Mouse (Mus musculus): ENCODE results near the gene Kcnj10. TPM values are rescaled to one million over a fixed set of nuclear protein-coding genes. Genes with fewer than 3 reads are reported as not detected.

Kcnj10 gene
- 0.64 and 0.85 TPM in 2 replicates for polyA plus RNA-seq (2016; fragmentation: Nextera tagmentation; extraction: Ambion mirVana)

DNA sequence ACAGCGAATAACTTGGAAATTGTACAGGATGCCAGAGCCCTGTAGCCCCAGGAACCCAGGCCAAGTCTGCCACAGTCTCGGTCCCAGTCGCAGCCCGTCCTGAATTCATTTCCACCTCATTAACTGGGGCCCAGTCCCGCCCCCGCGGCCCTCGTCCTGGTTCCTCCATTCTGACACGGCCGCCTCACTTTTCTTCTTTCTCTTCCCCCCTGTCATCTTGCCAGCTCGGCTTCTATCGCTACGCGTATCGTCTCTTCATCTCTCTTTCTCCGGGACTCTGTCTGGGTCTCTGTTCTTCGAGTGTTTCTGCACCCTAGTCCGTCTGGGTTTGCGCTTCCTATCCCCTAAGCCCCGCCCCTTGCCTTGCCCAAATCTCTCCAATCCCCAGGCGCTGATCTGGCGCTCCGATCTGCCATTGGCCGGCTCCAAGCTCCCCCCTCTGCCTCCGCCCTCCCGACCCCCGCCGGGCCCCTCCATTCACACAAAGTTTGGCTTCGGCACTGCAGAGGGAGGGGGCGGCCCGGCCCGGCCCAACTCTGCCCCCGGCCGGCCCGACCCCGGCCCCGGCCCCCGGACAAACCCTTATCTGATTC lies at the start of gene Kcnj10:
Gene Kcnj10 (plus strand): TSS at position 482 of the 593 bp plus-strand sequence.
- Histone ChIP-seq H3K4me1 (peaks cover 25% of the 10 kb centered on the region), H3K4me3 (peak within 1 kb of the TSS; percentile 55), H3K9me3 (no peaks in the 10 kb centered on the region), H3K9ac (replicated peaks) (peak within 1 kb of the TSS; percentile 50), H3K4me2 (replicated peaks) (peak within 1 kb of the TSS; percentile 72), H3K27ac (replicated peaks) (peak within 1 kb of the TSS; percentile 58), H3K36me3 (no peaks in the 10 kb centered on the region), H3K27me3 (peaks cover 30% of the 10 kb centered on the region)
- peak; percentile 97 for ATAC-seq (ENCODE audit: low FRiP score, low read depth)
- 1% methylated on average over 37 of the region's 38 CpGs for WGBS

DNA sequence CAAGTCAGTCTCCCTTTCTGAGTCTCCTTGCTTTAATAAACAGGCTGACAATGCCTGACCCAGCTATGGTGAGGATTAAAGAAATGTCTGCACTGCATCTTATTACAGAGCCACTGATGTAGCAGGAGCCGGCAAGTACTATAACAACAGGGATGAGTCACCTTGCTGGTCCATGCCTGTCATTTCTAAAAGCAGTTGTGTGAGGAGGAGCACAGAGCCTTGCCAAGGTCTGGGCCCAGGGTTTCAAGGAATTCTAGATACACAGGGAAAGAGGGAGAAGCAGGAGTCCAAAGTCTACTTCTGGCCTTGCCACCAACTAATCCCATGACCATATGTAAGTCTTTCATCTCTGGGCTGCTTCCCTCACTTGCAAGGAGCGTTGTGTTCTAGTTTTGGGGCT lies 48.1 kb upstream of the Kcnj10 start:
- H3K4me1 ChIP-seq: peaks cover 30% of the 10 kb centered on the region
- no peak for ATAC-seq (ENCODE audit: low FRiP score, low read depth)
- no peak overlapping the region for H3K4me2 ChIP-seq (replicated peaks)
- H3K9me3 ChIP-seq: no peaks in the 10 kb centered on the region
- no peak overlapping the region for H3K4me3 ChIP-seq
- 91% methylated on average over 2 of the region's 2 CpGs for WGBS
- H3K36me3 ChIP-seq: no peaks in the 10 kb centered on the region
- H3K27ac ChIP-seq (replicated peaks): no peak overlapping the region
- no peak overlapping the region for H3K9ac ChIP-seq (replicated peaks)
- H3K27me3 ChIP-seq: peaks cover 13% of the 10 kb centered on the region; the same call in 1 of the 2 replicates

DNA sequence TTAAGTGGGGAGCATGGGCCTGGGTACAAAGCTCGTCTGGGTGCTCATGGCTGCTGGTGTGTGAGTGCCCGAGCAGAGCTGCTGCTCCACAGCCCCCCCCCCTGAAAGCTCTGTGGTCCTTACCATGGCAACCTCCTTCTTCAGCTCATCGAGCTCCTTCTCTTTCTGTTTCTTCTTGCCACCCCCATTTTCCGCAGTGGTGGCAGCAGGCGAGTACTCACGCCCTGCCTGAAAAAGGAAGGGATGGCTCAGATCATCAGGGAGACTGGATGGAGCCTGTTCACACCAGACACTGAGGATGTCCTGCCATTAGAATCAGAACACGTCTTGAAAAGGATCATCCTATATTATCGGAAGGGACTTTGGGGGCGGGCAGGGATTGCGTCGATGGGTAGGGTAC lies 47.6 kb upstream of the Kcnj10 start:
- H3K4me2 ChIP-seq (replicated peaks): no peak overlapping the region
- no peaks in the 10 kb centered on the region for H3K9me3 ChIP-seq
- no peak overlapping the region for H3K27ac ChIP-seq (replicated peaks)
- H3K9ac ChIP-seq (replicated peaks): no peak overlapping the region
- peaks cover 35% of the 10 kb centered on the region for H3K4me1 ChIP-seq
- H3K27me3 ChIP-seq: peaks cover 13% of the 10 kb centered on the region; the same call in 1 of the 2 replicates
- no peak for ATAC-seq (ENCODE audit: low FRiP score, low read depth)
- H3K36me3 ChIP-seq: no peaks in the 10 kb centered on the region
- WGBS: 95% methylated on average over 11 of the region's 11 CpGs
- H3K4me3 ChIP-seq: no peak overlapping the region

DNA sequence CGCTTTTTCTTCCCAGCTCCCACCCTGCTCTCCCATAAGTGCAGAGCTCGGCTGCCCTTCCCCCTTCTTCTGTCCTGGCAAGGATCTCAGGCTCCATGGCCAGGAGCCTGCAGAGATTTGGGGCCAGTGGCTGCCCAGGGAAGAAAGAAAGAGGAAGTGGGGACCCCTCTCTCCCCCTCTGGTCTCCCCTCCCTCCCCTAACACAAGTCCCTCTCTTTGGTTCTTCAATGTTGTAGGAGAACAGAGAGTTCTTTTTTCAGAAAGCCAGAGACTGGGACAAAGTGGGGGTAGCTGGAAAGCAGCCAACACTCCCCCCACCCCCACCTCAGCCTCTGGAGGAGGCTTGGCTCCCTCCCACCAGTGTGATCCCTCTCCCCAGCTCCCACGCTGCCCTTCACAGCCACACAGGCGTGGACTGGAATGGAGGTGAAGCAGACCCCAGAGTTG lies 45.2 kb upstream of the Kcnj10 start:
- Histone ChIP-seq H3K9me3 (no peaks in the 10 kb centered on the region), H3K4me1 (peaks cover 35% of the 10 kb centered on the region), H3K36me3 (no peaks in the 10 kb centered on the region), H3K4me2 (replicated peaks) (no peak overlapping the region), H3K4me3 (no peak overlapping the region), H3K27me3 (peaks cover 33% of the 10 kb centered on the region), H3K27ac (replicated peaks) (0 out of 2 replicates have a peak overlapping the region, but pooled peaks have one; percentile 4), H3K9ac (replicated peaks) (no peak overlapping the region; the same call in 1 of the 2 replicates)
- WGBS: 54% methylated on average over 4 of the region's 4 CpGs
- peak; percentile 55 for ATAC-seq (ENCODE audit: low FRiP score, low read depth)

DNA sequence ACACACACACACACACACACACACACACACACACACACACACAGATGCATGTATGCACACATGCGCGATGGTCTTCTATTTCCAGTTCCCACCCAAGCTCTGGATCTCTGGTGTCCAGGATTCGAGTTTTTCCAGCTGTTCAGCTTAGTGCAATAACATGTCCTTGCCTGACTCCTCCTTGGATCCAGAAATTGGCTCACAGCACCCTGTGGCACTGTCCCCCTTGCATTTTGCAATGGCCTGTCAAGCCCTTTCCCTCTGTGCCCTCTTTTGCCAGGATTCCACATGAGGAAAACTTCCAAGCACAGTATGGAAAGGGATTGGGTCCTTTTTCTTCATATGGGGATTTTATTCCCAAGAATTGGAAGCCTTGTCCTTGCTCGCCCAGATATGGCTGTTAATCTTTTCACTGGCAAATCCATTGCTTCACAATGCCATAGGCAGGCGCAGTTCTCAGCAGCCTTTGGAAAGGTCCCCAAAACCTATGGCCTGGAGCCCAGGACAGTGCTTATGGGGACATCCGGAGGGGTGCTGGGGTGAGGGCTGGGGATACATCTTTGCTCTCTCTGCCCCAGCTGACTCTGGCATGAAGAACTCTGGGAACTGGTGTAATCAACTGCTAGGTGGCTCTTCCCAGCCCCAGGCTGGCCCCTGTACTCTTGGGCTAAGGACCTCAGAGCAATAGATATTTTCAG lies 44.0 kb upstream of the Kcnj10 start:
- Histone ChIP-seq H3K27ac (replicated peaks) (no peak overlapping the region; the same call in 1 of the 2 replicates), H3K4me1 (peaks cover 45% of the 10 kb centered on the region), H3K9me3 (no peaks in the 10 kb centered on the region), H3K9ac (replicated peaks) (0 out of 2 replicates have a peak overlapping the region, but pooled peaks have one; percentile 2), H3K4me2 (replicated peaks) (peak overlapping the region; percentile 34; the same call in 1 of the 2 replicates), H3K4me3 (no peak overlapping the region), H3K36me3 (no peaks in the 10 kb centered on the region), H3K27me3 (peaks cover 39% of the 10 kb centered on the region)
- WGBS: 81% methylated on average over 6 of the region's 6 CpGs
- no peak for ATAC-seq (ENCODE audit: low FRiP score, low read depth)

DNA sequence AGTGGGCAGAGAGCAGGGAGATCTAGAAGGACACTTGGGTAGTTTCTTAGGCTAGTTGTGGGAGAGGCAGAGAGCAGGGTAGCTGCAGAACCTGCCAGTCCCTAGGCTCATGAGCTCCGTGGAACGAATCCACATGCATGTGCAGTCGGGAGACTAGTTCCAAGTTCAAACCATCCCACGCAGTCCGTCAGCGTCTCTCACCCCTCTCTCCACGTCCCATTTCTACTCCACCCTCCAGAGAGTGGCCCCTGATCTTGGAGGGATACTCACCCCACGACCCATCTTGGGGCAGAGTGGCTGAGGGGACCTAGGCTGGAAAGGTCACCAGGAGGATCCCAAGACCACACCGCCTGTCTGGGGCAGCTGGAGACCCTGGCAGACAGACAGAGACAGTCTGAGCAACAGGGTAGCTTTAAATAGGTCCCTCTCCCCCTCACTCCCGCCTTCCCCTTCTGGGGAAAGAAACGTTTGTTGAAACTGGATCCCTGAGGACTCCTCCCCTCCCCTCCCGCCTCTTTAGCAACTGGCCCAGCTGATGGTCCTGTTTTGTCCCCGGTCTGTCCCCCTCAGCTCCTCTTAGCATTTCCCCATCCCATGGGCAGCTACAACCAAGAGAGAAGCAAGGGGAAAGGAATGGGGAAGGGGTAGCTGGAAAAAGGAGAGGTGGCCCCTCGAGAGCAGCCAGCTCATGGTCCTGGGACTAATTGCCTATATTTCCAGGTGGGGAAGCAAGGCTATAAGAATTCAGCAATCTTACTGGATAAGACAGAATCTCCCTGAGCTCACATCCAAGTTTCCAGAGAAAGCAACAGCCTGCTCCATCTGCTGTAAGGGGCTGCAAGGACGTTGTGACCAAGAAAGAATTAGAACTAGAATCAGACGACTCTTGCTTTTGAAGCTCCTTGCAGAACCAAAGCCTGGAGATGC lies 43.1 kb upstream of the Kcnj10 start, which contains the start of gene Atp1a2:
Gene Atp1a2 (minus strand): TSS at position 454 of the 927 bp plus-strand sequence.
- Histone ChIP-seq H3K9ac (replicated peaks) (0 out of 2 replicates have a peak within 1 kb of the TSS, but pooled peaks have one; percentile 2), H3K4me1 (peaks cover 51% of the 10 kb centered on the region), H3K36me3 (no peaks in the 10 kb centered on the region), H3K27ac (replicated peaks) (0 out of 2 replicates have a peak within 1 kb of the TSS, but pooled peaks have one; percentile 26), H3K27me3 (peaks cover 39% of the 10 kb centered on the region), H3K9me3 (no peaks in the 10 kb centered on the region), H3K4me2 (replicated peaks) (peak within 1 kb of the TSS; percentile 34), H3K4me3 (no peak within 1 kb of the TSS)
- ATAC-seq (ENCODE audit: low FRiP score, low read depth): peak; percentile 28; the same call in 1 of the 2 replicates
- 13% methylated on average over 16 of the region's 16 CpGs for WGBS

DNA sequence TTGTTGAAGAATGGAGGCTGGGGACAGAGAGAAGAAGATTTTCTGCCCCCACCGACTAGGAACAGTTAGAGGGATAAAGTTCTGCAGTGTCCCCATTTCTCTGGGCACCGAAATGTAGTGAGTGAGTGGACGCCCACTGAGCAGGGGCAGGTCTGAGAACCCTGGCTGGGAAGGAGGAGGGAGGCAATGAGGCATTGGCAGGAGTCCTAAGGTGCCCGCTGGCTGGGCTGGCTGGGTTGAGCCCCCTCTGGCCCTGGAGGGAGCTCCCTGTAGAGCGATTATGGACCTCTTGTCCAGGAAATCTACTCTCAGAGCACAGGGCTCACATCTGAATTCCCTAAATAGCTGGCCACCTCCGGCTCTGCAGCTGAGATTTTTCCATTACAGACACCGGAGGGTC lies 41.5 kb upstream of the Kcnj10 start:
- Histone ChIP-seq H3K27ac (replicated peaks) (no peak overlapping the region), H3K27me3 (peaks cover 39% of the 10 kb centered on the region), H3K9me3 (no peaks in the 10 kb centered on the region), H3K4me3 (no peak overlapping the region), H3K9ac (replicated peaks) (no peak overlapping the region), H3K4me1 (peaks cover 55% of the 10 kb centered on the region), H3K4me2 (replicated peaks) (no peak overlapping the region), H3K36me3 (no peaks in the 10 kb centered on the region)
- ATAC-seq (ENCODE audit: low FRiP score, low read depth): no peak
- WGBS: 48% methylated on average over 7 of the region's 7 CpGs

DNA sequence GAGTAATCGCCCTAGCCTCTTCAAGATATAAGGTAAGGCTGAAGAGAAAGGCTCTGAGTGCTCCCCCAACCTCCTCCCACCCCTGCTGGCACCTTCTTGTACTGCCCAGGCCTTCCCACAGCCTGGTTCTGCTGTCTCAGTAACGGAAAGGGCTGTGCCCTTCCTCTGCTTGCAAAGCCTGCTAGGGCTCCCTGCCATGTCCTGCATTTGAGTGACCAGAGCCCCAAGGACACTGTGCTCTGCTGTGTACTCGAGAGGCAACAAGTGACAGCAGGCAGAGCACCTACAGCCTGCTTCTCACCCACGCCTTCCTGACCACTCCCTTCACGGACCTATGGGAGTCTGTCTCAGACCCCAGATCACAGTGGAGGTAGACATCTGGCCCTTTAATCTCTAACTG lies 40.8 kb upstream of the Kcnj10 start:
- no peak for ATAC-seq (ENCODE audit: low FRiP score, low read depth)
- no peaks in the 10 kb centered on the region for H3K36me3 ChIP-seq
- H3K4me2 ChIP-seq (replicated peaks): no peak overlapping the region
- no peaks in the 10 kb centered on the region for H3K9me3 ChIP-seq
- no peak overlapping the region for H3K4me3 ChIP-seq
- peaks cover 48% of the 10 kb centered on the region for H3K4me1 ChIP-seq
- WGBS: 64% methylated on average over 5 of the region's 5 CpGs
- no peak overlapping the region for H3K27ac ChIP-seq (replicated peaks)
- H3K9ac ChIP-seq (replicated peaks): no peak overlapping the region
- peaks cover 39% of the 10 kb centered on the region for H3K27me3 ChIP-seq

DNA sequence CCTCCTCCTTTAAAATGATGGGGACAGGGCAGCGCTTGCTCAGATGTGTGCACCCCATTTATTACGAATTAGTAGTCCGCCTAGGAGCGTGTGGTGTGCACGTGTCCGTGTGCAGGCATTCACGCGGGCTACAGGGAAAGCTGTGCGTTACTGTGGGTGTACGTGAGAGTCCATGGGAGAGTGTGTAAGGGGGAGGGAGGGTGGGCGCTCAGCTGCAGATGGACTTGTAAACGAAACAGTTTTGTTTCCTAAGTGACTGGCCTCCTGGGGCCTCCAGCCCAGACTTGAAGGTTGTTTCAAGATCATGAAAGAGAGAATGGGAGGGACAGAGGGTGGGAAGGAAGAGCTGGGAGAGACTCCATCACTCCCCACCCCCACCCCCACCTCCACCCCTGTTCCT lies 39.8 kb upstream of the Kcnj10 start:
- no peak overlapping the region for H3K4me3 ChIP-seq
- H3K27me3 ChIP-seq: peaks cover 38% of the 10 kb centered on the region
- H3K4me1 ChIP-seq: peaks cover 39% of the 10 kb centered on the region
- no peak overlapping the region for H3K27ac ChIP-seq (replicated peaks)
- no peaks in the 10 kb centered on the region for H3K36me3 ChIP-seq
- H3K9me3 ChIP-seq: no peaks in the 10 kb centered on the region
- no peak overlapping the region for H3K9ac ChIP-seq (replicated peaks)
- ATAC-seq (ENCODE audit: low FRiP score, low read depth): peak; percentile 38
- WGBS: 44% methylated on average over 12 of the region's 12 CpGs
- no peak overlapping the region for H3K4me2 ChIP-seq (replicated peaks)

DNA sequence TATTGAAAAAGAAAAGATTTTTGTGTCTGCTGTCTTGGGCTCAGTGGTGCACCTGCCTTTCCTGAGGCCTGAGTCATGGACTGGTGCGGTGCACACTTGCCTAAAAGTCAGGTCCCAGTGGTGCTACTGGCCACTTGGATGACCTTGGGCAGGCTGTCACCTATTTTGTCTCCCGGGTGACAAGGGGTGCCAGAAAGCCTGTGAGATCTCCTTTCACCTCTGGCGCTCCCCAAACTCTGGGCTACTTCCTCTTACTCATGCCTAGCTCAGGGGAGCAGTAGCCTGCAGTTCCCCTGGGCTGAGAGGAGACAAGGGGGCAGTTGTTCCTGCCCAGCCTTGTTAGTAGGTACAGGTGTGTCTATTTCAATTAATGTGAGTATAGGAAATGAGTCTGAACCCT lies 38.7 kb upstream of the Kcnj10 start:
- no peak overlapping the region for H3K27ac ChIP-seq (replicated peaks)
- H3K27me3 ChIP-seq: peaks cover 27% of the 10 kb centered on the region; the same call in 1 of the 2 replicates
- no peaks in the 10 kb centered on the region for H3K9me3 ChIP-seq
- WGBS: 44% methylated on average over 3 of the region's 3 CpGs
- no peaks in the 10 kb centered on the region for H3K36me3 ChIP-seq
- H3K9ac ChIP-seq (replicated peaks): no peak overlapping the region
- H3K4me2 ChIP-seq (replicated peaks): no peak overlapping the region
- peaks cover 32% of the 10 kb centered on the region for H3K4me1 ChIP-seq
- H3K4me3 ChIP-seq: no peak overlapping the region
- ATAC-seq (ENCODE audit: low FRiP score, low read depth): no peak

DNA sequence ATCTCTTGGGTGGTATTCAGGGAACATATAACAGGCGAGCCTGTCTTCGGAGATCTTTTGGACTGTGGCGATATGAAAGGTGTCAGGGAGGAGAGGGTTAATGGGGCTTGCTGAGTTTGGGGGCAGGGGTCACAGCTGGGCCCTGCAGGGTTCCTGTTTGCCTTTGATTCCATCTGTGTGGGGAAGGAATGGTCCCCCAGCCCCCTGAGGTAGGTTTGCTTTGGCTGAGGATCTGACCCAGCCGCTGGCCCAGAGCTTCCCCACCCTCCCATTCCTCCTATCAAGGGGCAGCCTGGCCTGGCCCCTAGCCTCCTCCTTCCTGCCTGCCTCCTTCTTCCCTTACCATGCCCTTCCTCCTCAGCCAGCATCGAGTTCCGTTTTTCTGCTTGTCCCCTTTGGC lies 38.2 kb upstream of the Kcnj10 start:
- peaks cover 26% of the 10 kb centered on the region; the same call in 1 of the 2 replicates for H3K27me3 ChIP-seq
- peaks cover 30% of the 10 kb centered on the region for H3K4me1 ChIP-seq
- ATAC-seq (ENCODE audit: low FRiP score, low read depth): no peak
- H3K9me3 ChIP-seq: no peaks in the 10 kb centered on the region
- H3K36me3 ChIP-seq: no peaks in the 10 kb centered on the region
- no peak overlapping the region for H3K4me3 ChIP-seq
- peak overlapping the region; percentile 7; the same call in 1 of the 2 replicates for H3K4me2 ChIP-seq (replicated peaks)
- WGBS: 5% methylated on average over 6 of the region's 6 CpGs
- H3K27ac ChIP-seq (replicated peaks): no peak overlapping the region
- no peak overlapping the region for H3K9ac ChIP-seq (replicated peaks)

Data from midbrain, embryonic 12.5 days (tissue).